Mouse (Mus musculus): ENCODE measurements around the gene Cfl2.

DNA sequence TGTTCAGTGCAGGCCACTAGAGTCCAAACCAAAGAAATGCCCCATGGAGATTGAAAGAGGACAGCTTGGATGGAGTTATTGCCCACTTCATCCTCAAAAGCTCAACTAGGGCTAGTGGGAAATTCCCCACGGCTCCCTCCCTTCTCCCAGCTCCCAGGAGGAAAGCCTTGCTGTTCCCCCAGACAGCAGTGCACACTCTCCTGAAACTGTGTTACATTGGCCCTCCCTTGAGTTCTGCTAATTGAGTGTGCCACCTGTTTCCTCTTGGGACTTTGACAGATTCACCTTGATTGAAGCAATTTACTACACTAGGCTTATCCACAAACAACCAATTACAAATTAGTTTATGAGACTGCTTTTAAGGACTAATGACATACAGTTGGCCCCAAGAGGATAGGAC is 34.6 kb downstream of the Cfl2 start:
- TF ChIP-seq POLR2A (IDR thresholded peaks at IDR 0.05; ENCODE audit: control insufficient read depth, low read depth, low read length) (no peak), CTCF (IDR thresholded peaks at IDR 0.05; ENCODE audit: control insufficient read depth, insufficient read depth, insufficient replicate concordance, low read depth, low read length) (no peak)
